Mouse (Mus musculus): ENCODE data around the gene Tmem259. TPM values are rescaled to one million over a fixed set of nuclear protein-coding genes. Genes with fewer than 3 reads are reported as not detected.
A peak's percentile ranks its signal among the peaks of the same experiment; 100 is the strongest.

Tmem259 gene
- polyA plus RNA-seq, 1 experiment from 2014 or later = 17.2 TPM

GRCm38 (mm10) chr10:79995636-79996035 lies 11.5 kb upstream of the Tmem259 start:
- ATAC-seq = no peak
- Histone ChIP-seq H3K27ac (peak overlapping the region; percentile 57; the same call in 1 of the 2 replicates), H3K27me3 (replicated peaks) (peaks cover 6% of the 10 kb centered on the region; the same call in 1 of the 2 replicates), H3K9me3 (replicated peaks) (peaks cover 3% of the 10 kb centered on the region), H3K4me1 (peaks cover 64% of the 10 kb centered on the region), H3K4me2 (peak overlapping the region; percentile 92), H3K36me3 (peaks cover 70% of the 10 kb centered on the region), H3K9ac (peak overlapping the region; percentile 87; the same call in 1 of the 2 replicates), H3K4me3 (no peak overlapping the region)
- 44% methylated on average over 1 of the region's 1 CpGs for WGBS (ENCODE audit: insufficient replicate concordance)

- no peak for ATAC-seq
- Histone ChIP-seq H3K36me3 (peaks cover 60% of the 10 kb centered on the region), H3K27me3 (replicated peaks) (peaks cover 15% of the 10 kb centered on the region), H3K4me1 (peaks cover 59% of the 10 kb centered on the region), H3K4me2 (no peak overlapping the region), H3K27ac (peak overlapping the region; percentile 57), H3K9me3 (replicated peaks) (peaks cover 3% of the 10 kb centered on the region), H3K4me3 (no peak overlapping the region), H3K9ac (no peak overlapping the region)
- WGBS (ENCODE audit: insufficient replicate concordance) = 76% methylated on average over 16 of the region's 16 CpGs
Observed at GRCm38 (mm10) chr10:79994397-79995115, 10.4 kb upstream of the Tmem259 start.

DNA sequence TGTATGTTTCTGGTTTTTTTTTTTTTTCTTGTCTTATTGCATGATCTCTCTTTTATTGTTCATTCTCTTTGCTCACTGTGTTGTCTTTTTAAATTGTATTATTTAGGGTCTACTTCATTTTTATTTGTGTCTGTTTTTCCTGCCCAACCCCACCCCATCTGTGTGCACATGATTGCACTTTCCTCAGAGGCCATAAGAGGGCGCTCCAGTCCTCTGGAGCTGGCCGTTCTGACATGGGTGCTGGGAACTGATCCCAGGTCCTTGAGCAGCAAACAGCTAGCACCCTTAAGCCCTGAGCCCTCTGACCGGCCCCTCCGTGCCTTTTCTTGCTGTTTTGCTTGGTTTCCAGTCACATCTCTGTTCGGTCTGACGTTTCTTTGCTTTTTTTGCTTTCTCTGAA lies 7.4 kb upstream of the Tmem259 start:
- Histone ChIP-seq H3K4me3 (no peak overlapping the region), H3K9me3 (replicated peaks) (peaks cover 3% of the 10 kb centered on the region), H3K9ac (no peak overlapping the region), H3K4me2 (no peak overlapping the region), H3K36me3 (peaks cover 43% of the 10 kb centered on the region), H3K27ac (no peak overlapping the region), H3K27me3 (replicated peaks) (peaks cover 35% of the 10 kb centered on the region), H3K4me1 (peaks cover 65% of the 10 kb centered on the region)
- 84% methylated on average over 6 of the region's 6 CpGs for WGBS (ENCODE audit: insufficient replicate concordance)
- no peak for ATAC-seq

DNA sequence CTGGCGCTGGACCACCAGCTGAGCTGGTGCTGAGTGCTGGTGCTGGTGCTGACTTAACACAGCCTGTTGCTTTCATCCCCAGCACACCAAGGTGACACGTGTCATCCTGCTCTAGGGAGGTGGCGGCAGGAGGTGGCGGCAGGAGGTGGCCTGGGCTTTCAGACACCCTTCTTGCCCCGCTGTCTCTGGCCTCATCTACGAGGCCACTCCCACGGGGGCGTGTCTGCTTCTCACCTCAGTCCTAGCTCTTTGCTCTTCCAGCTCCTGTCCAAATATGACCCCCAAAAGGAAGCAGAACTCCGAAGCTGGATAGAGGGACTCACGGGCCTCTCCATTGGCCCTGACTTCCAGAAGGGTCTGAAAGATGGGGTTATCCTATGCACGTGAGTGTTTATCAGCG lies 7.0 kb upstream of the Tmem259 start:
- Histone ChIP-seq H3K27me3 (replicated peaks) (peaks cover 35% of the 10 kb centered on the region), H3K9ac (no peak overlapping the region), H3K4me3 (no peak overlapping the region), H3K9me3 (replicated peaks) (peaks cover 3% of the 10 kb centered on the region), H3K36me3 (peaks cover 43% of the 10 kb centered on the region), H3K4me1 (peaks cover 69% of the 10 kb centered on the region), H3K4me2 (no peak overlapping the region), H3K27ac (no peak overlapping the region)
- 68% methylated on average over 12 of the region's 12 CpGs for WGBS (ENCODE audit: insufficient replicate concordance)
- no peak for ATAC-seq

GRCm38 (mm10) chr10:79989870-79990269 lies 5.7 kb upstream of the Tmem259 start:
- ATAC-seq = no peak
- H3K27me3 ChIP-seq (replicated peaks) = peaks cover 35% of the 10 kb centered on the region
- H3K4me2 ChIP-seq = peak overlapping the region; percentile 87
- H3K4me1 ChIP-seq = peaks cover 64% of the 10 kb centered on the region
- H3K4me3 ChIP-seq = peak overlapping the region; percentile 64
- H3K9ac ChIP-seq = peak overlapping the region; percentile 71; the same call in 1 of the 2 replicates
- WGBS (ENCODE audit: insufficient replicate concordance) = 47% methylated on average over 15 of the region's 15 CpGs
- H3K27ac ChIP-seq = no peak overlapping the region
- H3K9me3 ChIP-seq (replicated peaks) = peaks cover 3% of the 10 kb centered on the region
- peaks cover 41% of the 10 kb centered on the region for H3K36me3 ChIP-seq

DNA sequence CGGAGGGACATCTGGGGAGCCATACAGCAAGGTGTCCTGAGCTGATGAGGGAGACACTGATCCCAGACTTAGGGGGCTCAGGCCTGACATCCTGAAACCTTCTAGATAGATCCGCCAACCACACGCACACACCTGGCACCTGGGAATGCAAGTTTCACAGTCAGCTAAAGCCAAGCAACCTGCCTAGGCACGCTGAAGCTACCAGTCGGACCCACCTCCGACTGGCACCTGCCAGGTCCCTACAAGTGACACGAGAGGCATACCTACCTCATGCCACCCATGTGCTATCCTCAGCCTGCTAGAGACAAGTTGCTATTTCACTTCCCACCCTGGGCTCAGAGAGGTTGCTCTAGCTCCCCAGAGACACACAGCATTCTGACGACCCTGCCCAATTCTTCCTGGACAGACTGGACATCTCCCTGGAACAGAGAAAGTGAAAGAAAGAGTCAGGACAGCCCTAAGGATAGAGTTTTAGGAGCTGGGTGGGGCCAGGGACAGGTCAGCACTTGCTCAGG lies 5.2 kb upstream of the Tmem259 start:
- Histone ChIP-seq H3K4me1 (peaks cover 59% of the 10 kb centered on the region), H3K27ac (no peak overlapping the region), H3K9ac (peak overlapping the region; percentile 71; the same call in 1 of the 2 replicates)

DNA sequence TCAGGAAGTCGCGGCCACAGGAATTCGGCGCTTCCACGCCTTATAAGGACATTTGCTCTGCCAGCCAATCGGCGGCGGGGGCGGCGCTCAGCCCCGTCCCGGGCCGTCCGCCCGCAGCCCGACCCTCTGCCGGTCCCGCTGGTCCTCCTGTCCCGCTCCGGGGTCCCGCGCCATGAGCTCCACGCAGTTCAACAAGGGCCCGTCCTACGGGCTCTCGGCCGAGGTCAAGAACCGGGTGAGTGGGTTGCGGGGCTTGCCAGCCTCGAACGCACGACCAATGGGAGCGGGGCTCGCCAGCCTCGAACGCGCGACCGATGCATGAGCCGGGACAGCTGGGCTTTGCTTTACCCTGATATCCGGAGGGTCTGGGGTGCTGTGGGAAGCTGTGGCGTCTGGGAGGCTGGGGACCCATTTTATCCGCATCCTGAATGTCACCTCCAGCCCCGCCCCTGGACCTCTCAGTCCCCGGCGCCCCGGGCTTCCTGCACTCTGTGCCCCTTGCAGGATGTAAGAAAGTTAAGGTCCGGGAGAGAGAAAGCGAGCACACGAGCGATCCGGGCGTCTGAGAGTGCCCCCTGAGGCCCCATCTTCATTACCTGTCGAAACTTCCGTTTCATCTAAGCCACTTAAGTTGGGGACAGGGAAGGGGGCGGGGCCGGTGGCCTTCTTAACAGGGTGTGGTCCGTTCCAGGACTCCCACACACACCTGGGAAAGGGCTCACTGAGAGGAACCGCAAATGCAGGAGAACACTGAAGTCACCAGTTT lies 4.6 kb upstream of the Tmem259 start, which contains the start of gene Cnn2:
TSS of gene Cnn2 (plus strand) at position 79 of the 766 bp plus-strand sequence.
- H3K36me3 ChIP-seq = peaks cover 31% of the 10 kb centered on the region
- peak within 1 kb of the TSS; percentile 71 for H3K9ac ChIP-seq
- H3K4me1 ChIP-seq = peaks cover 56% of the 10 kb centered on the region
- under 1% methylated on average over 57 of the region's 59 CpGs for WGBS (ENCODE audit: insufficient replicate concordance)
- peaks cover 35% of the 10 kb centered on the region for H3K27me3 ChIP-seq (replicated peaks)
- peak within 1 kb of the TSS; percentile 87 for H3K4me2 ChIP-seq
- H3K9me3 ChIP-seq (replicated peaks) = peaks cover 3% of the 10 kb centered on the region
- peak within 1 kb of the TSS; percentile 64 for H3K4me3 ChIP-seq
- ATAC-seq = no peak
- H3K27ac ChIP-seq = peak within 1 kb of the TSS; percentile 99

More for the DNA sequence above, 5.2 kb upstream of the Tmem259 start:
- no peak for ATAC-seq
- WGBS (ENCODE audit: insufficient replicate concordance) = 41% methylated on average over 8 of the region's 8 CpGs
- Histone ChIP-seq H3K27me3 (replicated peaks) (peaks cover 35% of the 10 kb centered on the region), H3K9me3 (replicated peaks) (peaks cover 3% of the 10 kb centered on the region), H3K4me3 (peak overlapping the region; percentile 64), H3K36me3 (peaks cover 37% of the 10 kb centered on the region), H3K4me2 (peak overlapping the region; percentile 87)

GRCm38 (mm10) chr10:79987771-79988505 lies 3.8 kb upstream of the Tmem259 start:
- Histone ChIP-seq H3K9me3 (replicated peaks) (peaks cover 3% of the 10 kb centered on the region), H3K36me3 (peaks cover 23% of the 10 kb centered on the region), H3K27ac (peak overlapping the region; percentile 99), H3K4me2 (peak overlapping the region; percentile 87), H3K4me1 (peaks cover 58% of the 10 kb centered on the region), H3K9ac (peak overlapping the region; percentile 71), H3K4me3 (peak overlapping the region; percentile 64), H3K27me3 (replicated peaks) (peaks cover 35% of the 10 kb centered on the region)
- ATAC-seq = no peak
- WGBS (ENCODE audit: insufficient replicate concordance) = 16% methylated on average over 27 of the region's 27 CpGs

GRCm38 (mm10) chr10:79986963-79987362 lies 2.8 kb upstream of the Tmem259 start:
- H3K4me2 ChIP-seq = peak overlapping the region; percentile 87
- H3K27ac ChIP-seq = peak overlapping the region; percentile 99
- 0 out of 2 replicates have a peak overlapping the region, but pooled peaks have one; percentile 78 for H3K4me3 ChIP-seq
- H3K4me1 ChIP-seq = peaks cover 67% of the 10 kb centered on the region
- H3K9me3 ChIP-seq (replicated peaks) = peaks cover 3% of the 10 kb centered on the region
- H3K36me3 ChIP-seq = peaks cover 19% of the 10 kb centered on the region
- peaks cover 35% of the 10 kb centered on the region for H3K27me3 ChIP-seq (replicated peaks)
- no peak for ATAC-seq
- WGBS (ENCODE audit: insufficient replicate concordance) = under 1% methylated on average over 11 of the region's 11 CpGs
- peak overlapping the region; percentile 76 for H3K9ac ChIP-seq

- peaks cover 35% of the 10 kb centered on the region for H3K27me3 ChIP-seq (replicated peaks)
- peak; percentile 55 for ATAC-seq
- H3K9me3 ChIP-seq (replicated peaks) = no peaks in the 10 kb centered on the region
- peak overlapping the region; percentile 78 for H3K4me3 ChIP-seq
- H3K9ac ChIP-seq = peak overlapping the region; percentile 76
- peaks cover 73% of the 10 kb centered on the region for H3K4me1 ChIP-seq
- peak overlapping the region; percentile 87 for H3K4me2 ChIP-seq
- H3K27ac ChIP-seq = peak overlapping the region; percentile 99
- H3K36me3 ChIP-seq = peaks cover 19% of the 10 kb centered on the region
- 21% methylated on average over 6 of the region's 6 CpGs for WGBS (ENCODE audit: insufficient replicate concordance)
Observed at GRCm38 (mm10) chr10:79986232-79986878, 2.2 kb upstream of the Tmem259 start.

Measured in liver, embryonic 12.5 days (tissue).